ENCODE assay signal across 11 mouse cellular contexts in genomic region chr1:151301456-151301855, GRCm38 (mm10).
"Had no signal": no experiment of that assay in that cellular context is flagged by ENCODE, and none has a peak within 500 bp of the region (broad histone marks: within the 10 kb centered on the region; RNA-seq: fewer than 3 reads in every experiment).

No protein-coding gene starts in this region.

- DNase-seq: kidney, adult 18-20 months; kidney, postnatal 10 days; right cerebral cortex, postnatal 4 days; spleen, adult 18-20 months; thymus, postnatal 4 days had no signal

- H3K27ac ChIP-seq: limb, embryonic 15.5 days; liver, embryonic 12.5 days; lung, embryonic 15.5 days; neural tube, embryonic 15.5 days; stomach, embryonic 15.5 days had no signal

- H3K27me3 ChIP-seq: limb, embryonic 15.5 days; liver, embryonic 12.5 days; lung, embryonic 15.5 days; midbrain, embryonic 15.5 days; neural tube, embryonic 15.5 days; stomach, embryonic 15.5 days had no signal

- H3K4me1 ChIP-seq: limb, embryonic 15.5 days; lung, embryonic 15.5 days; neural tube, embryonic 15.5 days; stomach, embryonic 15.5 days had no signal

- ATAC-seq: liver, embryonic 12.5 days had no signal

- H3K9me3 ChIP-seq: limb, embryonic 15.5 days; liver, embryonic 12.5 days; lung, embryonic 15.5 days; midbrain, embryonic 15.5 days; neural tube, embryonic 15.5 days; stomach, embryonic 15.5 days had no signal

- H3K36me3 ChIP-seq: limb, embryonic 15.5 days; liver, embryonic 12.5 days; lung, embryonic 15.5 days; midbrain, embryonic 15.5 days; neural tube, embryonic 15.5 days; stomach, embryonic 15.5 days had no signal

- H3K4me2 ChIP-seq: limb, embryonic 15.5 days; liver, embryonic 12.5 days; lung, embryonic 15.5 days; midbrain, embryonic 15.5 days; neural tube, embryonic 15.5 days; stomach, embryonic 15.5 days had no signal

- H3K9ac ChIP-seq: limb, embryonic 15.5 days; liver, embryonic 12.5 days; lung, embryonic 15.5 days; midbrain, embryonic 15.5 days; neural tube, embryonic 15.5 days; stomach, embryonic 15.5 days had no signal

- H3K4me3 ChIP-seq: limb, embryonic 15.5 days; liver, embryonic 12.5 days; lung, embryonic 15.5 days; midbrain, embryonic 15.5 days; neural tube, embryonic 15.5 days; stomach, embryonic 15.5 days had no signal
